Mouse (Mus musculus) limb, embryonic 14.5 days (tissue): ENCODE measurements at regions not wholly inside any gene's neighbourhood (a gene's known extent, or its start where the extent isn't known, plus 50 kb on each side); places are given as distances from the start of the nearest gene placed in this dataset.
A peak's percentile ranks its signal among the peaks of the same experiment; 100 is the strongest.

Source experiments
- ATAC-seq: fragments of 200-750 bp; cut with Nextera tagmentation; 2 replicates; pipeline ENCODE4 v1.8.0; 2017; ENCODE audit warnings: low read depth, moderate number of reproducible peaks, moderate TSS enrichment; ENCODE audit not compliant: low FRiP score
- DNase-seq: peaks from one replicate; pipeline ENCODE4 v3.0.0-alpha.2; 2015; ENCODE audit warnings: low spot score
- H3K27ac ChIP-seq: fragments of 300-500 bp; sonication (generic); replicated peaks from 2 replicates; pipeline ENCODE4 v1.5.1; 2014; ENCODE audit warnings: low read depth, mild to moderate bottlenecking, low read length, moderate library complexity, mixed read lengths
- H3K27me3 ChIP-seq: fragments of 300-500 bp; sonication (generic); 2 replicates; pipeline ENCODE4 v1.6.1; 2014; ENCODE audit warnings: low read length, mixed read lengths; ENCODE audit not compliant: control insufficient read depth, insufficient read depth
- H3K36me3 ChIP-seq: fragments of 300-500 bp; sonication (generic); 2 replicates; pipeline ENCODE4 v1.6.1; 2014; ENCODE audit warnings: mild to moderate bottlenecking, low read length, moderate library complexity, mixed read lengths; ENCODE audit not compliant: control insufficient read depth, insufficient read depth
- H3K4me1 ChIP-seq: fragments of 300-500 bp; sonication (generic); 2 replicates; pipeline ENCODE4 v1.6.1; 2014; ENCODE audit warnings: antibody characterized with exemption, low read length, mixed read lengths; ENCODE audit not compliant: control insufficient read depth, insufficient read depth
- H3K4me2 ChIP-seq: fragments of 300-500 bp; sonication (generic); replicated peaks from 2 replicates; pipeline ENCODE4 v1.6.1; 2014; ENCODE audit warnings: low read depth, mild to moderate bottlenecking, low read length, moderate library complexity; ENCODE audit not compliant: severe bottlenecking
- H3K4me3 ChIP-seq: fragments of 300-500 bp; sonication (generic); replicated peaks from 2 replicates; pipeline ENCODE4 v1.5.1; 2014; ENCODE audit warnings: low read length
- H3K9ac ChIP-seq: fragments of 300-500 bp; sonication (generic); 2 replicates; pipeline ENCODE4 v1.6.1; 2014; ENCODE audit warnings: mild to moderate bottlenecking, low read depth, low read length, moderate library complexity; ENCODE audit not compliant: severe bottlenecking
- H3K9me3 ChIP-seq: fragments of 300-500 bp; sonication (generic); 2 replicates; pipeline ENCODE4 v1.6.1; 2016; ENCODE audit warnings: low read length; ENCODE audit not compliant: control insufficient read depth
- POLR2A ChIP-seq: fragments of 200-500 bp; IDR thresholded peaks from 2 replicates; pipeline ENCODE4 v1.8.0; 2012; ENCODE audit warnings: inconsistent platforms, mild to moderate bottlenecking, moderate library complexity, borderline replicate concordance; ENCODE audit not compliant: insufficient read depth, insufficient read length; ENCODE audit errors: extremely low read depth
- WGBS: fragments of 180-500 bp; shearing (Covaris S2); extraction: QIAGEN DNeasy Blood & Tissue Kit; methylation state at CpG from one replicate; pipeline ENCODE4 v1.1.7; 2014; 5-methylcytosine and 5-hydroxymethylcytosine counted together

DNA sequence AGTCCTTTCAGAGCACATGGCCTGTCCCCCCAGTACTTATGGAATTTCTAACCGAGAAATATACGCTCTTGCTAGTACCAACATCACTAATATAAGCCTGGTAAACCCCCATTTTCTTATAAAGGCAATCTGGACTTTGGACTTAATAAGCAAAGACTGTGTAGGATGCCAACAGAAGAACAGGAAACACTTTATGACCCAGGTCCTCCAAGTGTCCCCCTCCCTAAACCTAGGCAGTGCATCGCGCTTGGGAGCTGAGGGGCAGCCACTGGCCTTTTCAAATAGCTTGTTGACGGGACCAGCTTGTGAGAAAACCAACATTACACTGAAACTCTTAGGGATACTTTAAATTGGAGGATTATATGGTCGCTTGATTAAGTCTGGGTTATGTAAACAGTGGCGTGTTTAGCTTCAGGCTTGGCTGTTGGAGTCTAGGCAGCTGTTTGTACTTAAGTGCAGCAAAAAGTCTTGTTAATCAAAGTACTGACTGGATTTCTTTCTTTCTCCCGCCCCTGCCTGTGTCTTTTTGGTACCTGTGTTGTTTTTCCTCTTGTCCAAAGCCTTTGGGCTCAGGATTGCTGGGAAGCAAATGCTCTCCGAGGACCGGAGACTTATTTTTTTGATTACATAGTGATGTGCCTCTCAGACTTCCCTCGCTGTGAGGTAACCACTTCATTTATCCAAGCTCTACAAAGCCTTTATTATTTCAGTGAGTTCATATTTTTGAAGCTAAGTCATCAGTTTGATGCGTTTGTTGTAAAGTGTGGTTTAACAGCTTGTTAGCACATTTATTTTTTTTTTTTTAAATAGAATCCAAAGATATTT, 205.8 kb upstream of the Bmp2 start:
- no peak overlapping the region for H3K4me3 ChIP-seq
- H3K4me1 ChIP-seq, result peaks cover 14% of the 10 kb centered on the region
- 0 out of 2 replicates have a peak overlapping the region, but pooled peaks have one; percentile 22 for H3K4me2 ChIP-seq
- H3K36me3 ChIP-seq, result no peaks in the 10 kb centered on the region
- peak; percentile 4 for DNase-seq
- no peak overlapping the region for H3K27ac ChIP-seq
- WGBS, result 22% methylated on average over 12 of the region's 12 CpGs
- H3K27me3 ChIP-seq, result no peaks in the 10 kb centered on the region
- no peak for TF ChIP-seq POLR2A
- no peaks in the 10 kb centered on the region for H3K9me3 ChIP-seq
- no peak overlapping the region for H3K9ac ChIP-seq
- peak; percentile 65; the same call in 1 of the 2 replicates for ATAC-seq

DNA sequence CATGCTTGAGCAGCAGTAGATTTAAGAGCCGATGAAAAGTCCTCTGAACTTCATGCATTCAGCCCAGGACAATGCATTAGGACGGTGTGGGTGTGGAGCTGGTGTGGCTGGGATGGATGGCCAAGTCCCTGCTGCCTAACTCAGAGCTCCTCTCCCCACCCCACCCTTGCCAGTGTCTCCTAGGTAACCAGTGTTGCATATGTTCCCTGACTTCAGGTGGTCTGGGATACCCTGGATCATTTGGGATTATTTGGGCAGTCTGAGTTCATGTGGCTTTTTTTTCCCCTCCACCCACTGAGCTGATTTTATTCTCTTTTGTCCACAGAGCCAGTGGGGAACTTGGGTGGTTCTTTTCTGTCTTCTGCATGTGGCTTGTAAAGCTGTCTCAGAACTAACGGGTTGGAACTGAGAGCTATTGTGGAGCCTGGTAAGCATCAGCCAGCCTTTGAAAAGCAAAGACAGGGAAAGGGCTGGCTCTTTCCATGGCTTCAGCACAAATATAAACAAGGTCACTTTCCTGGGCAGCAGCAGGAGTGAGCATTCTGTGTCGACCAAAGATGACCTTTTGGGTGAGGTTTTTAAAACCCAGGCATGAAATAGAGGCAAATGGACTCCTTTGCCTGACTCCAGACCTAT, 205.1 kb upstream of the Bmp2 start:
- H3K36me3 ChIP-seq, result no peaks in the 10 kb centered on the region
- H3K4me2 ChIP-seq, result 0 out of 2 replicates have a peak overlapping the region, but pooled peaks have one; percentile 22
- no peaks in the 10 kb centered on the region for H3K27me3 ChIP-seq
- peak; percentile 15 for DNase-seq
- TF ChIP-seq POLR2A, result no peak
- no peak overlapping the region for H3K4me3 ChIP-seq
- WGBS, result 9% methylated on average over 4 of the region's 4 CpGs
- H3K27ac ChIP-seq, result no peak overlapping the region
- H3K9me3 ChIP-seq, result no peaks in the 10 kb centered on the region
- peak; percentile 41; the same call in 1 of the 2 replicates for ATAC-seq
- peaks cover 14% of the 10 kb centered on the region for H3K4me1 ChIP-seq
- H3K9ac ChIP-seq, result no peak overlapping the region

DNA sequence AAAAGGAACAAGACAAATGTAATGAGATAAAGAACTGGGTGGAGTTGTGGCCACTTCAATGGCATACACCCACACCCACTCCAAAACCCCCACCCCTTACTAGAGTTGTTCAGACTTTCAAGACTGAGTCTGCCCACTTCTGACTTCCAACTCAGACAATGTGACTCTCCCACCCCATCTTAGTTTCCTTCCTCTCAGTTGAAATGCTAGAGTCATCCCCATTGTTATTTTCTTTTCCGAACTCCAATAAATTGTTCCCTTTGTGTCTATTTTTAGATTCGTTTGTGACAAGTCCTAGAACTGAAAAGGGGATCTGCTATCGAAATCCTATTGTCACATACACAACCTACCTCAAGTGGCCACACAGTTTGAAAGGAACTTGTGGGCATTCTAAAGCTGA, 200.7 kb upstream of the Bmp2 start:
- no peaks in the 10 kb centered on the region for H3K9me3 ChIP-seq

DNA sequence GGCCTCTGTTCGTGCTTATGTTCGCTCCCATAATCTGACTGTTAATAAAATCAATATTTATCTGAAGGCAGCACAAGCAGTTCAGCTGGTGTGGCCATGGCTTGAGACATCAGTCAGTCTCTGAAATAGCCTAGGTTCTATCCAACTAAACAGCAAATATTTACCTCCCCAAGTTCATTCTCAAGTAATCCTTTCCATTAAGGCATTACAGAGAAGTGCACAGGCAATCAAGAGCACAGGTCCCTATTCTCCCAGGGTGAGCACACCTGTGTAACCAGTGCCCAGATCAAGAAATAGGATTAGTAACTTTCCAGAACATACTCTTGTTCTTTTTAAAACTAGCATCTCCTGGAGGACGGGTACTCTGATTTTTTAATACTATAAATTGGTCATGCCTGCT, 199.2 kb upstream of the Bmp2 start:
- no peak for ATAC-seq

More for the DNA sequence above, 200.7 kb upstream of the Bmp2 start:
- H3K9ac ChIP-seq, result no peak overlapping the region
- no peaks in the 10 kb centered on the region for H3K36me3 ChIP-seq
- H3K4me1 ChIP-seq, result peaks cover 9% of the 10 kb centered on the region
- no peak overlapping the region for H3K4me3 ChIP-seq
- no peak for TF ChIP-seq POLR2A
- WGBS, result 83% methylated on average over 3 of the region's 3 CpGs
- H3K27ac ChIP-seq, result no peak overlapping the region
- H3K4me2 ChIP-seq, result no peak overlapping the region
- no peak for ATAC-seq
- DNase-seq, result no peak
- no peaks in the 10 kb centered on the region for H3K27me3 ChIP-seq

DNA sequence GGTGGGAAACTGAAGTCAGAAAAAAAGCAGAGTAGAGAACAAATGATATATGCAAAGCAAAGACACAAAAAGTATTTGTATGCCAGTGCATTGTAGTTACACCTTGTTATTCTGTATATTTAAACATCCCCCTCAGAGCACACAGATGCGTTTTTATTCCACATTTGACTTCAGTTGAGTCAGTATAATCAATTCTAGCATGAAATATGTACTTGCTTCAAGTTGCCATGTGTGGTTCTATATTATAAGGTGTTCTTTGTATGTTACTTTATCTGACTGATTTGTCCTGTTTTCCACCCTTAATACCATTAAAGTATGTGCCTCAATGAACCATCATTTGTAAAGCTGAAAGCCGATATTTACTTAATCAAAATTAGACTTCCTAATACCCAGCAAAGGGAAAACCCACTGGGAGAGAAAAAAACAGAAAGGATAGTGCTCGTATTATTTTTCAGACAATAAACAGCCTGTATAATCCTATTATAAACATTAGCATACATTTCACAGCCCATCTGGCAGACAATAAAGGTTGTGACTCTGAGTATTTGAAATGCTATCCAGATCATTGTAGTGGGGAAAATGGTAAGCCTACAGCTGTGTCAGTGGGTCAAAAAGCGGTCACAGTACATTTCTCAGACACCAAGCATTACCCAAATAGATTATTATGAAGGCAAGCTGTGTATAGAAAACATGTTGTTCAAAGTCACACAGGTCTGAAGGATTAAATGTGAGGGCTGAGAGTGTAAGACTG, 189.1 kb upstream of the Bmp2 start:
- ATAC-seq (peak; percentile 62; the same call in 1 of the 2 replicates), DNase-seq (peak; percentile 30)
- no peaks in the 10 kb centered on the region for H3K36me3 ChIP-seq
- no peak for TF ChIP-seq POLR2A
- H3K9ac ChIP-seq, result no peak overlapping the region
- H3K4me1 ChIP-seq, result no peaks in the 10 kb centered on the region
- 59% methylated on average over 4 of the region's 4 CpGs for WGBS
- H3K4me2 ChIP-seq, result no peak overlapping the region
- H3K27me3 ChIP-seq, result no peaks in the 10 kb centered on the region
- H3K4me3 ChIP-seq, result no peak overlapping the region
- H3K27ac ChIP-seq, result no peak overlapping the region
- H3K9me3 ChIP-seq, result no peaks in the 10 kb centered on the region

More for the DNA sequence above, 199.2 kb upstream of the Bmp2 start:
- no peak overlapping the region for H3K4me3 ChIP-seq
- H3K27ac ChIP-seq, result no peak overlapping the region
- no peak overlapping the region for H3K9ac ChIP-seq
- no peaks in the 10 kb centered on the region for H3K36me3 ChIP-seq
- H3K4me1 ChIP-seq, result no peaks in the 10 kb centered on the region
- no peak for TF ChIP-seq POLR2A
- no peaks in the 10 kb centered on the region for H3K9me3 ChIP-seq
- no peak overlapping the region for H3K4me2 ChIP-seq
- DNase-seq, result no peak
- no peaks in the 10 kb centered on the region for H3K27me3 ChIP-seq
- 84% methylated on average over 3 of the region's 3 CpGs for whole genome bisulfite sequencing
